Mouse (Mus musculus): ENCODE data around the gene Snd1. TPM values are rescaled to one million over a fixed set of nuclear protein-coding genes. Genes with fewer than 3 reads are reported as not detected.

Gene Snd1
- total and polyA plus RNA-seq, 3 experiments = 97.4 to 153 (median 109) TPM

GRCm38 (mm10) chr6:28898836-28899235 lies 423.9 kb downstream of the Snd1 start:
- H3K4me3 ChIP-seq (ENCODE audit: low read depth, low read length) = no peak overlapping the region
- DNase-seq (ENCODE audit: low spot score) (no peak), ATAC-seq (ENCODE audit: extremely low read depth, insufficient number of reproducible peaks, low FRiP score, poor library complexity, severe bottlenecking) (no peak)
- H3K36me3 ChIP-seq (replicated peaks) = peaks cover 23% of the 10 kb centered on the region
- peaks cover 18% of the 10 kb centered on the region for H3K27me3 ChIP-seq (ENCODE audit: insufficient read depth, low read length)
- no peaks in the 10 kb centered on the region for H3K9me3 ChIP-seq (replicated peaks)
- H3K4me1 ChIP-seq (ENCODE audit: insufficient read depth, low read depth, low read length) = no peaks in the 10 kb centered on the region
- TF ChIP-seq CTCF (IDR thresholded peaks at IDR 0.05; ENCODE audit: low read depth, low read length) (0 out of 2 replicates have a peak, but pooled peaks have one; percentile 38), TAL1 (conservative IDR thresholded peaks at IDR 0.05; ENCODE audit: low read depth, low read length) (no peak)

GRCm38 (mm10) chr6:28902573-28902972 lies 427.6 kb downstream of the Snd1 start:
- DNase-seq (ENCODE audit: low spot score) (no peak), ATAC-seq (ENCODE audit: extremely low read depth, insufficient number of reproducible peaks, low FRiP score, poor library complexity, severe bottlenecking) (no peak)
- no peak for TF ChIP-seq POLR2AphosphoS5 (IDR thresholded peaks at IDR 0.05; ENCODE audit: insufficient replicate concordance, low read depth, low read length)
- TF ChIP-seq GATA1 (IDR thresholded peaks at IDR 0.05; ENCODE audit: borderline replicate concordance, low read length) = no peak
- H3K4me3 ChIP-seq (ENCODE audit: low read depth, low read length) = no peak overlapping the region
- H3K4me1 ChIP-seq (ENCODE audit: insufficient read depth, low read depth, low read length) = no peaks in the 10 kb centered on the region
- H3K27me3 ChIP-seq (ENCODE audit: insufficient read depth, low read length) = peaks cover 32% of the 10 kb centered on the region
- no peaks in the 10 kb centered on the region for H3K36me3 ChIP-seq (replicated peaks)
- no peaks in the 10 kb centered on the region for H3K9me3 ChIP-seq (replicated peaks)

- H3K27me3 ChIP-seq (ENCODE audit: insufficient read depth, low read length) = peaks cover 31% of the 10 kb centered on the region
- DNase-seq (ENCODE audit: low spot score) = no peak
These were observed 429.5 kb downstream of the Snd1 start for GRCm38 (mm10) chr6:28904417-28904816.

GRCm38 (mm10) chr6:28905301-28905700 lies 430.4 kb downstream of the Snd1 start:
- no peaks in the 10 kb centered on the region for H3K36me3 ChIP-seq (replicated peaks)
- H3K4me1 ChIP-seq (ENCODE audit: insufficient read depth, low read depth, low read length) = no peaks in the 10 kb centered on the region
- H3K9me3 ChIP-seq (replicated peaks) = no peaks in the 10 kb centered on the region
- peaks cover 31% of the 10 kb centered on the region for H3K27me3 ChIP-seq (ENCODE audit: insufficient read depth, low read length)
- no peak for ATAC-seq (ENCODE audit: extremely low read depth, insufficient number of reproducible peaks, low FRiP score, poor library complexity, severe bottlenecking)
- DNase-seq (ENCODE audit: low spot score) = no peak
- H3K4me3 ChIP-seq (ENCODE audit: low read depth, low read length) = no peak overlapping the region
- no peak for TF ChIP-seq TAL1 (conservative IDR thresholded peaks at IDR 0.05; ENCODE audit: low read depth, low read length)
- TF ChIP-seq GATA1 (IDR thresholded peaks at IDR 0.05; ENCODE audit: borderline replicate concordance, low read length) = no peak
- TF ChIP-seq CTCF (IDR thresholded peaks at IDR 0.05; ENCODE audit: low read depth, low read length) = no peak
- no peak for TF ChIP-seq POLR2AphosphoS5 (IDR thresholded peaks at IDR 0.05; ENCODE audit: insufficient replicate concordance, low read depth, low read length)
- TF ChIP-seq GATA2 (IDR thresholded peaks at IDR 0.05; ENCODE audit: borderline replicate concordance, low read depth, low read length) = no peak

More at GRCm38 (mm10) chr6:28904417-28904816, 429.5 kb downstream of the Snd1 start:
- Histone ChIP-seq H3K4me3 (ENCODE audit: low read depth, low read length) (no peak overlapping the region), H3K36me3 (replicated peaks) (no peaks in the 10 kb centered on the region), H3K9me3 (replicated peaks) (no peaks in the 10 kb centered on the region), H3K4me1 (ENCODE audit: insufficient read depth, low read depth, low read length) (no peaks in the 10 kb centered on the region)
- TF ChIP-seq POLR2AphosphoS5 (IDR thresholded peaks at IDR 0.05; ENCODE audit: insufficient replicate concordance, low read depth, low read length) = no peak
- TF ChIP-seq GATA2 (IDR thresholded peaks at IDR 0.05; ENCODE audit: borderline replicate concordance, low read depth, low read length) = no peak
- ATAC-seq (ENCODE audit: extremely low read depth, insufficient number of reproducible peaks, low FRiP score, poor library complexity, severe bottlenecking) = no peak

- no peak for ATAC-seq (ENCODE audit: extremely low read depth, insufficient number of reproducible peaks, low FRiP score, poor library complexity, severe bottlenecking)
- no peak overlapping the region for H3K4me3 ChIP-seq (ENCODE audit: low read depth, low read length)
- H3K27me3 ChIP-seq (ENCODE audit: insufficient read depth, low read length) = peaks cover 27% of the 10 kb centered on the region
- H3K36me3 ChIP-seq (replicated peaks) = no peaks in the 10 kb centered on the region
- no peak for DNase-seq (ENCODE audit: low spot score)
- no peak for TF ChIP-seq CTCF (IDR thresholded peaks at IDR 0.05; ENCODE audit: low read depth, low read length)
- no peak for TF ChIP-seq GATA1 (IDR thresholded peaks at IDR 0.05; ENCODE audit: borderline replicate concordance, low read length)
- TF ChIP-seq GATA2 (IDR thresholded peaks at IDR 0.05; ENCODE audit: borderline replicate concordance, low read depth, low read length) = no peak
- no peak for TF ChIP-seq TAL1 (conservative IDR thresholded peaks at IDR 0.05; ENCODE audit: low read depth, low read length)
- H3K9me3 ChIP-seq (replicated peaks) = no peaks in the 10 kb centered on the region
- no peaks in the 10 kb centered on the region for H3K4me1 ChIP-seq (ENCODE audit: insufficient read depth, low read depth, low read length)
These were observed 434.9 kb downstream of the Snd1 start for GRCm38 (mm10) chr6:28909866-28910265.

GRCm38 (mm10) chr6:28914981-28915380 lies 440.0 kb downstream of the Snd1 start:
- no peak for ATAC-seq (ENCODE audit: extremely low read depth, insufficient number of reproducible peaks, low FRiP score, poor library complexity, severe bottlenecking)

GRCm38 (mm10) chr6:28916630-28917029 lies 441.7 kb downstream of the Snd1 start:
- no peaks in the 10 kb centered on the region for H3K4me1 ChIP-seq (ENCODE audit: insufficient read depth, low read depth, low read length)

More at GRCm38 (mm10) chr6:28914981-28915380, 440.0 kb downstream of the Snd1 start:
- Histone ChIP-seq H3K36me3 (replicated peaks) (no peaks in the 10 kb centered on the region), H3K4me1 (ENCODE audit: insufficient read depth, low read depth, low read length) (no peaks in the 10 kb centered on the region), H3K27me3 (ENCODE audit: insufficient read depth, low read length) (peaks cover 14% of the 10 kb centered on the region), H3K4me3 (ENCODE audit: low read depth, low read length) (no peak overlapping the region), H3K9me3 (replicated peaks) (peaks cover 4% of the 10 kb centered on the region; the same call in 1 of the 2 replicates)
- DNase-seq (ENCODE audit: low spot score) = no peak
- TF ChIP-seq GATA2 (IDR thresholded peaks at IDR 0.05; ENCODE audit: borderline replicate concordance, low read depth, low read length) (no peak), GATA1 (IDR thresholded peaks at IDR 0.05; ENCODE audit: borderline replicate concordance, low read length) (no peak), POLR2AphosphoS5 (IDR thresholded peaks at IDR 0.05; ENCODE audit: insufficient replicate concordance, low read depth, low read length) (no peak), TAL1 (conservative IDR thresholded peaks at IDR 0.05; ENCODE audit: low read depth, low read length) (no peak), CTCF (IDR thresholded peaks at IDR 0.05; ENCODE audit: low read depth, low read length) (no peak)

More at GRCm38 (mm10) chr6:28916630-28917029, 441.7 kb downstream of the Snd1 start:
- H3K9me3 ChIP-seq (replicated peaks) = peaks cover 4% of the 10 kb centered on the region; the same call in 1 of the 2 replicates
- H3K36me3 ChIP-seq (replicated peaks) = no peaks in the 10 kb centered on the region
- H3K27me3 ChIP-seq (ENCODE audit: insufficient read depth, low read length) = peaks cover 14% of the 10 kb centered on the region
- TF ChIP-seq GATA1 (IDR thresholded peaks at IDR 0.05; ENCODE audit: borderline replicate concordance, low read length) (no peak), TAL1 (conservative IDR thresholded peaks at IDR 0.05; ENCODE audit: low read depth, low read length) (no peak), CTCF (IDR thresholded peaks at IDR 0.05; ENCODE audit: low read depth, low read length) (no peak), POLR2AphosphoS5 (IDR thresholded peaks at IDR 0.05; ENCODE audit: insufficient replicate concordance, low read depth, low read length) (no peak), GATA2 (IDR thresholded peaks at IDR 0.05; ENCODE audit: borderline replicate concordance, low read depth, low read length) (no peak)
- ATAC-seq (ENCODE audit: extremely low read depth, insufficient number of reproducible peaks, low FRiP score, poor library complexity, severe bottlenecking) (no peak), DNase-seq (ENCODE audit: low spot score) (no peak)
- H3K4me3 ChIP-seq (ENCODE audit: low read depth, low read length) = no peak overlapping the region

All from G1E (cell line).